Mouse (Mus musculus): ENCODE results near the gene Slc32a1.

DNA sequence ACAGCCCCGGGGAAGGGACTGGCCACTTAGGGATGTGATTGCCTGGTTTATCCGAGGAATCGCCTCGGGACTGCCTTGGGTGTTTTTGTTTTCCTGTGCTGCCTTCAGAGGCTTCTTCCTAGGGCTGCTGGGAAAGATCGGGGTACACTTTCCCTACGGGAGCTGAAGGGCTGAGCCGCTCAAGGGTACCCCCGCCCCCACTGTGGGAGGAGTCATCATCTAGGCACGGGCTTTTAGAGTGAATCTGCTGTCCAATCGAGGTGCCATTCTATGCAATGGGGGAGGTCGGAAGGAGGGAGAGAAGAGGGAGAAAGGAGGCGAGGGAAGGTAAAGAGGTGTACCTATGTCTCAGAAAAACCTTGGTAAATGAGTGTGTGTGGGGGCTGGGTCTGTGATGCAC is 5.7 kb downstream of the Slc32a1 start:
- TF ChIP-seq CTCF (IDR thresholded peaks at IDR 0.05; ENCODE audit: low read depth) (no peak), EP300 (IDR thresholded peaks at IDR 0.05; ENCODE audit: low read depth) (no peak)
